Mouse (Mus musculus): Measurements from ENCODE around the gene Sit1. TPM values are rescaled to one million over a fixed set of nuclear protein-coding genes. Genes with fewer than 3 reads are reported as not detected.

Gene Sit1
- not detected in 2 replicates for polyA plus RNA-seq (2012)

- no peak for TF ChIP-seq GATA1 (IDR thresholded peaks at IDR 0.05; ENCODE audit: low read length)
Observed at GRCm38 (mm10) chr4:43483535-43484091, at the start of gene Sit1. Gene Sit1 (minus strand): TSS chr4:43483734.

DNA sequence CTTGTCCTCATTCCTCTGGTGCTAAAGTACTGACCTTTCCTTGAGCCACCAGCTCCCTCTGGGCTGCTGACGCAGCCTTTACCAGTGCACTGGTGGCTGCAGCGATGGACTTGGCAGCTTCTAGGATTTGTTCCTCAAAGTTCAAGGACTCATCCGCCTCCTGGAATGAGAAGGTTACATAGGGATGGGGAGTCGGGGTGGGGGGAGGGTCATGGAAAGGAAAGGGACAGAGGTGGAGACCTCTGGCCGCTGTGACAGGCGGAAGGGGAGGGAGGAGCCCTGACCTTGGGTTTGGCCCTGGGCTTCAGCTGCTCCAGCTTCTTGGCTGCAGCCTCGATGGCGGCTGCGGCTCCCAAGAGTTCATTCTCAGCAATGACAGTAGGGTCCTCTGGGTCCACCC, 49.7 kb upstream of the Sit1 start:
- no peak for TF ChIP-seq GATA1 (IDR thresholded peaks at IDR 0.05; ENCODE audit: low read length)

GRCm38 (mm10) chr4:43530581-43530980, 47.0 kb upstream of the Sit1 start:
- TF ChIP-seq GATA1 (IDR thresholded peaks at IDR 0.05; ENCODE audit: low read length) = no peak

DNA sequence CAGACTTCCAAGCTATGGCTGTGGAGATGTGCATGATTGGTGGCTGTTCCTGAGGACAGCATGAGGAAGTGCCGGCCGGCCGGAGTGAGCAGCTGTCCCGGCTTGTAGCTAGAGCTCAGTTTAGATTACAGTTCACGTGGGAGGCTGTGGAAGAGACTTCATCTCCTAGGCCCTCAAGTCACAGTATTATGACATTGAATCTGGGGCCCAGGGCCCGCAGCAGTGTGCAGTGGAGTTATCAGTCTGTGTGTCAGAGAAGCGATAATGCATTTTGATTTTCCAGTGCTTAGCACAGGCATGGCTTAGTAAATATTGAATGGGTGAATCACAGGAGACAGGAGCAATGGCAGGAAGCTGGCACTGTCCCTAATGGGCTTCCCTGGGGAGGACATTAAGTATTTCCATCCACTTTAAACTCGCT, 46.6 kb upstream of the Sit1 start:
- no peak for TF ChIP-seq GATA1 (IDR thresholded peaks at IDR 0.05; ENCODE audit: low read length)

GRCm38 (mm10) chr4:43528487-43528886, 45.0 kb upstream of the Sit1 start:
- TF ChIP-seq GATA1 (IDR thresholded peaks at IDR 0.05; ENCODE audit: low read length) = no peak

DNA sequence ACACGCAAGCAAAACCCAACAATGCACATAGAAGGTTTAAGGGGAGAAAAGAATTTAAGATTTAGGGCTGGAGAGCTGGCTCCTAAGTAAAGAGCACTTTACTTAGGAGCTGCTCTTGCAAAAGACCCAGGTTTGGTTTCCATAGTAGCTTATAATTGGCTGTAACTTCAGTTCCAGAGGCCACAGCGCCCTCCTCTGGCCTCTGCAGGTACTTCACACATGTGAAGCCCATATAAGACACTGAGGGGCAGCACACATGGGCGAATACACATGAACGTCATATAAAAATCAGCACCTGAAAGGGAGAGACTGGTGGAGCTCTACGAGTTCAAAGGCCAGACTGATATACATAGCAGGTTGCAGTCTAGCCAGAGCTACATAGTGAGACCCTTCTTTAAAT, 44.3 kb upstream of the Sit1 start:
- no peak for TF ChIP-seq GATA1 (IDR thresholded peaks at IDR 0.05; ENCODE audit: low read length)

- no peak for TF ChIP-seq GATA1 (IDR thresholded peaks at IDR 0.05; ENCODE audit: low read length)
Observed at GRCm38 (mm10) chr4:43519956-43520355, 36.4 kb upstream of the Sit1 start.

- TF ChIP-seq GATA1 (IDR thresholded peaks at IDR 0.05; ENCODE audit: low read length) = no peak
Observed at GRCm38 (mm10) chr4:43519551-43519950, 36.0 kb upstream of the Sit1 start.

GRCm38 (mm10) chr4:43515764-43516708, 32.5 kb upstream of the Sit1 start:
- no peak for TF ChIP-seq GATA1 (IDR thresholded peaks at IDR 0.05; ENCODE audit: low read length)

DNA sequence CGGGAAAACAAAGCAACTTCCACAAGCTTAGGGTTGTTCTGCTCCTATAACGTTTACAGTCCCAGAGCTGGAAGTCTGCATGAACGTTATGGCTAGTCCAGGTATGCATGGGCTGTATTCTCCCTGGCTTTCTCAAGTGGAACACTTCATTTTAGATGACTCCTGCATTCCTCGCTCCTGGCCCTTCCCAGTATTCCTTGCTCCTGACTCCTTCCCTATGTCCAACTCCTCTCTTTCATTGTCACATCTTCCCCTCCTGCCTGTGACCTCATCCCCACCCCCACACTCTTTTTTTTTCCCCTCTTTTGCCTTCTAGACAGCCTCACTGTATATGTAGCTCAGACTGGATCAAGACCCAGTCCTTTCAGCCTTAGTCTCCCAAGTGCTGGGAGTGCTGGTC, 30.3 kb upstream of the Sit1 start:
- no peak for TF ChIP-seq GATA1 (IDR thresholded peaks at IDR 0.05; ENCODE audit: low read length)

DNA sequence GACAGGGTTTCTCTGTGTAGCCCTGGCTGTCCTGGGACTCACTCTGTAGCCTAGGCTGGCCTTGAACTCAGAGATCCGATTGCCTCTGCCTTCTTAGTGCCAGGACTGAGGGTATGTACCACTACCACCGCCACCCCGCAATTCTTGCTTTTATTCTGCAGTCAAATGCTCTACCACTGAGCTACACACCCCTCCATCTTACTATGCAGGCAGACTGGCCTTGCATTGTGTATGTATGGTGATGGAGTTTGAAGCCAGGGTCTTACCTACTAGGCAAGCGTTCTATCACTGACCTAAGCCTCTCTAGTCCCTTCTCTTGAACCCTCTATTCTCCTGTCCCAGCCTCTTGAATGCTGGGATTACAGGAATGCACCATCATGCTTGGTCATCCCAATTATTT, 29.8 kb upstream of the Sit1 start:
- TF ChIP-seq GATA1 (IDR thresholded peaks at IDR 0.05; ENCODE audit: low read length) = no peak

DNA sequence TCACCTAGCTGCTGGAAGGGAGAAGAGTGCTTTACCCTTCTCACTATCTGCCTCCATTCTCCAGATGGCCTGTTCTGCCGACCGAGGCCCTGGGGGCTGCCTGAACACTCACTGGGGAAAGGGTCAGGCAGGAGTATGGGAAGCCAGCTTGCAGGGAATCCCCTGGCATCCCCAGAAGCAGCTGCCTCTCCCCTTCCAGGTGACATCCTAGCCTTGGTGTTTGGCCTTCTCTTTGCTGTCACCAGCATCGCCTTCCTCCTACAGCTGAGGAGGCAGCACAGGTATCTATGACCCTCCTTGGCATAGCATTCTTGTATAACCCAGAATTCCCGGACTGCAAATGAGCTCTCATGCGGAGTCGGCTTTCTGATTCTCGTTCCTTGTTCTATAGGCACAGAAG, 29.1 kb upstream of the Sit1 start:
- no peak for TF ChIP-seq GATA1 (IDR thresholded peaks at IDR 0.05; ENCODE audit: low read length)

GRCm38 (mm10) chr4:43511675-43512454, 28.3 kb upstream of the Sit1 start:
- no peak for TF ChIP-seq GATA1 (IDR thresholded peaks at IDR 0.05; ENCODE audit: low read length)

- no peak for TF ChIP-seq GATA1 (IDR thresholded peaks at IDR 0.05; ENCODE audit: low read length)
Observed at GRCm38 (mm10) chr4:43509109-43509508, 25.6 kb upstream of the Sit1 start.

GRCm38 (mm10) chr4:43508666-43508997, 25.1 kb upstream of the Sit1 start:
- no peak for TF ChIP-seq GATA1 (IDR thresholded peaks at IDR 0.05; ENCODE audit: low read length)

All from G1E-ER4 (cell line).